Mouse (Mus musculus): ENCODE measurements at regions not wholly inside any gene's neighbourhood (a gene's known extent, or its start where the extent isn't known, plus 50 kb on each side); places are given as distances from the start of the nearest gene placed in this dataset.

DNA sequence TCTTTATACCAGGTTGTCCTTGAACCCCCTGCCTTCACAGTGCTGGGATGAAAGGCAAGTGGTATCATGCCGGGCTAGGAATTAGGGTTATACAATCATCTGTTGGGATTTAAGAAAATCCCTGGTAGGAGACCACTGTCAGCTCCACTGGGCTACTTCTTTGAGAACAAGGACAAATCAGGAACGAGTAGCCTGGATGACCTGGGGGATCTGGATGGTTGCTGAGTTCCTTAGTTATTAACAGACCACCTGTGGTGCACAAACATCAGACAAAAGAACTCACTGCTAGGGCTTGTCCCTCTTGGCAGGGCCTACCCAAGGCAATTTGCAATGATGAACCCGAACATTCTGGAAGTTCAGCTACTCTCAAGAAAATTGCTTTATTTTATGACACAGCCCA, 55.7 kb upstream of the Egfl6 start:
- TF ChIP-seq GATA1 (IDR thresholded peaks at IDR 0.05; ENCODE audit: low read length) = no peak
- no peak for TF ChIP-seq TAL1 (IDR thresholded peaks at IDR 0.05; ENCODE audit: low read length)

All from erythroblast, embryonic 14.5 days (primary cell).